Mouse (Mus musculus) heart, postnatal 4 days (tissue): ENCODE data around the gene Tmem132b. TPM values are rescaled to one million over a fixed set of nuclear protein-coding genes. Genes with fewer than 3 reads are reported as not detected.

ENCODE experiments used
- DNase-seq: peaks from one replicate; pipeline ENCODE4 v3.0.0; 2021
- total RNA-seq, 2 experiments: library from RNA; stranded (reverse); gene quantifications; 2 replicates each; pipeline ENCODE4 v1.2.3; 2021

Tmem132b gene
- total RNA-seq, 2 experiments from 2014 or later: 0.19 TPM; not detected in 1

DNA sequence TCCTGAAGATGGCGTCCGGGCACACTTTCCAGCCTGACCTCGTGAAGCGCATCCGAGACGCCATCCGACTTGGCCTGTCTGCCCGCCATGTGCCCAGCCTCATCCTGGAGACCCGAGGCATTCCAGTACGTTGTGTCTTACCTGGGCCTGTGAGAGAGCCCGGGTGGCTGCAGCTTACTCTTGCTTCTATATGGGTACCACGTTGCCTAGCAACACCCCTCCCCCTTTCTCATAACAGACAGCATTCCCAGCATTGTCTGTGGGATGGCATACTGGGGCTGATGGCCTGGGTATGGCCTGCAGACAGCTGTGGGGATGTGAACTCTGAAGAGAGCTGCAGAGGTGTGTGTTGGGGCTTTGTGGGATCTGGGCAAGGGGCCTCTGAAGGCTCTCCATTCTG lies 16.6 kb upstream of the Tmem132b start:
- no peak for DNase-seq

DNA sequence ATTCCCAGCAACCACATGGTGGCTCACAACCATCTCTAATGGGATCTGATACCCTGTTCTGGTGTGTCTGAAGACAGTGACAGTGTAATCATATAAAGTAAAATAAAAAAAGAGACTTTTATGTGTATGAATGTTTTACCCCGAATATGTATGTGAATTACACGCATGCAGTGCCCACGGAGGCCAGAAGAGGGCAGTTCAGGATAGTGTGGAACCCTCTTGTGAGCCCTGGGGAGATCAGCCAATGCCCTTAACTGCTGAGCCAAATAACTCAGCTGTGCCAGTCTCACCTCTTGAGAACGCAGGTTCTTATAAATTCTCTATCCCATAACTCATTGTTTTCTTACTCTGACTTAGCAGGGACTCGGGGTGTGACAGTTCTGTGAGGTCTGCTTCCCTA lies 12.9 kb upstream of the Tmem132b start:
- DNase-seq: peak; percentile 39

DNA sequence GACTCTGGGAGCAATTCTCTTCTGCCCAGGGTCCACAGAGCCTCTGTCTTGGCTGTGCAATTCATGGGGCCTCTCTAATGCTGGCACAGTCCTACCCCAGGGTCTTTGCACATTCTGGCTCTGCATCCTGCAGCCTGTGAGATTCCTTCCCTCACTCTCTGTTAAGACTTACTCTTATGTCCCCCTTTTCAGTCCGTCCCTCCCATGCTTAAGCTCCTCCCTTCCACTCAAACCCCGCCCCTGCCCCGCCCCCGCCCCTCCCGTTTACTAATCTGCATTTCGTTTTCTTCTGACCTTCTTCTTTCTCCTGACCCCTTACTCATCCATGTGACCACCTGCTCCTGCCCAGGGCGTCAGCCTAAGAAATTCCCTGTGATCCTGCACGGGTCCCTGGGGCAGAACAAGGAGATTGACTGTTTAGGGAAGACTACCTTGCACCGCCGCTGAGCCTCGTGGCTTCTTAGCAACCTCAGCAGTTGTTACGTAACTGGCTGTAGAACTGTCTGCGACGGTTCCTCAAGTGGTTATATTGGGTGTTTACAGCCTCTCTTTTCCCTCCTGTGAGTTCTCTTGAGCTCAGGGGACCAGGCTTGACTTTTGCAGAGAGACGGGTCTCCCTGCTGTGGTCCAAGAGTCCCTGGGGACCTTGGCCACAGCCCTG lies 10.5 kb upstream of the Tmem132b start:
- DNase-seq: no peak

DNA sequence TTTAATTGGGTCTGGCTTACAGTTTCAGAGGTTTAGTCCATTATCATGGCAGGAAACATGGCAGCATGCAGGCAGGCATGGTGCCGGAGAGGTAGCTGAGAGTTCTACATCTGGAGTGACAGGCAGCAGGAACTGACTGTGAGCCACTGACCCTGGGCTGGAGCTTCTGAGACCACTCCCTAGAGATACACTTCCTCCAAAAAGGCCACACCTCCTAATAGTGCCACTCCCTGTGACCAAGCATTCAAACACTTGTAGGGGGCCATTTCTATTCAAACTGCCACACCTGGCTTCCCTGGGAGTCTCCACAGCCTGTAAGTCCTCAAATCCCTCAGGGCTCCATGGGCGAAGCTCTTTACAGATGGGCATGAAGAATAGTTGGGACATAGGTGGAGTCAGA lies 8.2 kb upstream of the Tmem132b start:
- no peak for DNase-seq

DNA sequence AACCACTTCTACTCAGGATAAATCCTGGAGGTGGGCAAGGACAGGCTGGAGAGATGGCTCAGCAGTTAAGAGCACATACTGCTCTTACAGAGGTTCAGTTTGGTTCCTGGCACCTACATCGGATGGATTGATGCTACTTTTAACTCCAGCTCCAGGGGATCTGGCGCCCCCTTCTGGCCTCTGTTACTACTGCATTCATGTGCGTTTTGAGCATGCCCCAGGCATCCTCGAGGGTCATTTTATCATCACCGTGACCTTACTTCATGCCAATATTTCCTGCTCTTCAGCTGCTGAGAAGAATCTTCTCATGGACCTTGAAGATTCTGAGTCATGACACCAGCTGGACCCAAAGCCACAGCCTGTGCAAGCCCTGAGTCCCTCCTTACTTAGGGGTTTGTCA lies 6.1 kb upstream of the Tmem132b start:
- DNase-seq: no peak

DNA sequence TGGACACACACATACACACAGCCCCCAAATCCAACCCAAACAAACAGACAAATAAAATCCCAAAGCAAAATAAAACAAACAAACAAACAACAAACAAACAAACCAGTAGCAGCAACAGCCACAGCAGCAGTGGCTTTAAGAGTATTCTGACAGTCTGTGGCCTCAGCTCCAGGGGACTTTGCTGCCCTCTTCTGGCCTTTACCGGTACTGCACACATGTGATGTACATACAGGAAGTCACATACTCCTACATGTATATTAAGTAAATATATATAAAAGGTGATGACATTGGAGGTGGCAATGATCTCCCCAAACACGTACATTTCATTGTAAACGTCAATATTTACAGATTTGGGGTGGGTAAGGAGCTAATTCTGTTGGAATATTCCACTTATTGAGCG lies 5.1 kb upstream of the Tmem132b start:
- DNase-seq: peak; percentile 21

DNA sequence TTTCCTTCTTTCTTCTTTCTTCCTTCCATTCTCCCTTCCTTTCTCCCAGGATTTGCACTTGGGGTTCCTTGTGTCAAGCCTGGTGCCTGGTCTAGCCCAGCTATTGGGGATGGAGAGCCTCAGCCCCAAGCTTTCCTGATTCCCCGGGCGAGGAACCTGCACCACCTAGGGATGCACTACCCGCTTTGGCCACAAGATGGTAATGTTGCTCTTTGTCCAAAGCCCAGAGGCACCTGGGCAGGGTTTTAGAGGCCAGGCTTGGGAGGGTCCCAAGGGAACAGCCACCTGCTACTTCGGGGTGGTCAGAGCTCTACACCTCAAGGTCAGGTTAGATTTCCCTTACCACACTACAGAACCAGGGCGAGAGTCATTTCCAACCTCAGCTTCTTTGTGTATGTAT lies 2.5 kb upstream of the Tmem132b start:
- DNase-seq: peak; percentile 81

DNA sequence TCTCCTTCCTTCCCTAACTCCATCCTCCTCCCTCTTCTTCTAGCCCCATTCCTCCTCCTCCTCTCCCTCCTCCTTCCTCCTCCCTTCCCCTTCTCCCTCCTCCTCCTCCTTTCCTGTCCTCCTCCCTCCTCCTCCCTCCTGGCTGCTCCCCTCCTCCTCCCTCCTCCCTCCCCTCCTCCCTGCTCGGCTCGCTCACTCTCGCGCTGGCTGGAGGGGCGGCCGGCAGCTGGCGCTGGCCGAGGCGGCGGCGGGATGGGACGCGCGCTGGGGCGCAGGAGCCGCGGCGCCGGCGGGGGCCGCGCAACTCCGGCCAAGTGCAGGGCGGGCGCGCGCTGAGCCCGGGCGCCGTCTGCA lies 594 bp downstream of the Tmem132b start:
- DNase-seq: peak; percentile 25

DNA sequence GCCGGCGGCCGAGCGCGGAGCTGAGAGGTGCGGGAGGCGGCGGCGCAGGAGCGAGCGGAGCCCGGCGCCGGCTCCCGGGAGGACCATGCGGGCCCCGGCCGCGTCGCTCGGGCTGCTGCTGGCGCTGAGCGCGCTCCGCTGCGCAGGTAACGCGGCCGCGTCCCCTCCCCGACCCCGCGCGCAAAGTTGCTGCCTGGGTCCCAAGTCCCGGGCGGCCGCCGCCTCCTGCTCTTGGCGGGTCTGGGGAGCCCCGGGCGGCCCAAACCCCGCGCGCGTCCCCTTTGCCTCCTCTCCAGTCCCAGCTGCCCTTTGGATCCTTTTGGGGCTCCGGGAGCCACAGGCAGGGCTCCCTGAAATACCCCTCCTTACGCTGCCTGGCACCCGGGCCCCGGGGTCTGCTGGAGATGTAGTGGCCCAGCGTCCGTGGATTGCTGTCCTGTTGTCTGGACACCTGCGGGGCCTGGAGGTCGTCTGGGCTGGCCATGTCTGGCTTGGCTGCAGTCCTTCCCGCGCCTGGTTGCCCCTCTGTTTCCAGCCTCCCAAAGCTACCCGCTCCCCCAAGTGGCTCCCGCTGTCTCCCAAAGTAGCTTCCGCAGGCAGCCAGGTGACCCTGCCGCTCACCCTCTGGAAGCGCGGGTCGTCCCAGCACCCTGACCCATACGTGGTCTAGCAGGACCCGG lies 1.1 kb downstream of the Tmem132b start:
- no peak for DNase-seq

DNA sequence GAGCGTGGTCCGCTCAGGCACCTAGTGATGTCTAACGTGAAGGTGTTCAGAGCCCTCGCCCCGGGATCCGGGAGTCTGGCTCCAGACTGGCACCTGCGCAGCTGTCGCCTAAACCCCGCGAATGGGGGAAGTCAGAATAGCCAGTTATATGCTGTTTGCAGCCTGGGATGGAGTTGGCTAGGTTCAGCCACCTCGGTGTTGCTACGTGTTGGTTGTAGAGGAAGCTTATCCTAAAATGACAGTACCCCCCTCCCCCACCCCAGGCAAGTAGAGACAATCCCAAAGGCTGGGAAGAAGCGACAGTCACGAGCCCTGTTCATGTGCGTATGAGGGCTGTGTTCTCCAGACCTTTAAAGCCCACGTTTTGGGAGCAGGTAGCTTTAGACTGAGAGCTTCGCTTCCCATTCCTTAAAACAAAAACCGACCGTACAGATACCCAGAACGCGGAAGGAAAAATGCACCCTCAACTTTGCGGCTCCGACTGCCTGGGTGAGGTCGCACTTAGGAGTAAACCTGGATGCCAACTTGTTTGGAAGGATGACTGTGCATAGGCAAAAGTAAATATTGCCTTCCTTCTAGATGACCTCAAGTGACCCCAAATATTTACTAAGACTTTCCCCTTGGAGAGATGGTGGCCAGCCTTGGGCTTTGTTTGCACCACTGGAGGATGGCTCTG lies 1.8 kb downstream of the Tmem132b start:
- no peak for DNase-seq

DNA sequence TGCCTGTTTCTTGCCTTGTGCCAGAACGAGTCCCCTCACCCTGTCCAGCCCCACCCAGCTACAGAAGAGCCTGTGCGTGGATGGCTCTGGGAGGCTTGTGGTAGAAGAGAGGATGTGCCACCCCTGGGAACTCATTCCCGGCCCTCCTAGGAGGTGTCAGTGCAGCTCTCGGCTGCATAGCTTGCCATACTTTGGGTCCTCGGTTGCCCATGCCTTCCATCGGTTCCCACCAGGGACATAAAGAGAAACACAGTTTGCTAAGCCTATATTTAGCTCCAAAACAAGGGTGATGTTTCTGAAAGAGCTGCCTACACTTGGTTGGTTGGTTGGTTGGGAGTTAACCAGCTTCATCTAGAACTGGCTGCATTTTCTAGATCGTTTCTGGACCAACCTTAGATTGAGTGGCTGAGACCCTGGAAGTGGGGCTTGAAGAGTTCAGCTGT lies 2.6 kb downstream of the Tmem132b start:
- DNase-seq: no peak

DNA sequence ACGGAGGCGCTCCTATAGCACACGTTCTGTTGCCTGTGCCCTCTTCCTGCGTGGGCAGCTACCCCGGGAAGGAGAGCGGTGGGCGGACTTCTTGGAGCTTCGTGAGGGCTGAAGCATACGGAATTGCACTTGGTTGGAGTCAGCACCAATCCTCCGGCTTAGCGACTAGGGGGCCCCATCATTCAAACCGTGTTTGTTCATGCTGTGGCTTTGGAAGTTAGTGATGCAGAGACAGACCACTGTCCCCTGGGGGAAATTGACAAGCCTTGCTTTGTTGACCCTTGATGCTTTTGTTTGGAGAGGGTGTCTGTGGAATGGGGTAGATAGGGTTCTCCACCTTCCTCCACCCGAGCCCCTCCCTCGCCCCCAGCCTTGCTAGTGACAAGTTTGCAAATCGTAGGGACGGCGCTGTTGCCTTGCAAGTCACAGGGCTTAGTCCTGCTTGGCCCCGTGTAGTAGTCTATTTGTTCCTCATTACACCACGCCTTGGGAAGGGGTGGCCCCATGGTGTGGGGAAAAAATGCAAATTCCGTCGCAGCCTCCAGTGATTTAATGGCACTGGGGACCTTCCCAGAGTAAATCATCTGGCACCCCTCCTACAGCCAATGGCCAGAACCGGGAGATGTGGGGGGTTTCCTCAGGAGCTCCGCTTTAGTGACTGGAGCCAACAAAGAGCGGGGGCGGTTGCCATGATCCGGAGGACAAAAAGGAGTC lies 3.2 kb downstream of the Tmem132b start:
- no peak for DNase-seq

DNA sequence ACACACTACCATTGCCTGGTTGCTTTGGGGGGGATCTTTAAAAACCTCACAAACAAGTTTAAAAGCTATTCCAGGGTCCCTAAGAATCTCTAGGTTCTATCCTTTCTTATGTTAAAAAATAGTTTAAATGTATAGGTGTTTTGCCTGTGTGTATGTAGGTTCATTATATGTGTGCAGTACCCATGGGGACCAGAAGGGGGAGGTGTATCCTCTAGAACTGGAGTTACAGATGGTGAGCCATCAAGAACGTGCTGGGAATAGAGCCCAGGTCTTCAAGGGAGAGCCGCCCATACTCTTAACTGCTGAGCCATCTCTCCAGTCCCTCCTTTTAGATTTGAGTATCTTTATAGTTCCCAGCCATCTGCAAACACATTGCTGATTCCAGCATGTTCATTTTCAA lies 13.5 kb downstream of the Tmem132b start:
- no peak for DNase-seq

DNA sequence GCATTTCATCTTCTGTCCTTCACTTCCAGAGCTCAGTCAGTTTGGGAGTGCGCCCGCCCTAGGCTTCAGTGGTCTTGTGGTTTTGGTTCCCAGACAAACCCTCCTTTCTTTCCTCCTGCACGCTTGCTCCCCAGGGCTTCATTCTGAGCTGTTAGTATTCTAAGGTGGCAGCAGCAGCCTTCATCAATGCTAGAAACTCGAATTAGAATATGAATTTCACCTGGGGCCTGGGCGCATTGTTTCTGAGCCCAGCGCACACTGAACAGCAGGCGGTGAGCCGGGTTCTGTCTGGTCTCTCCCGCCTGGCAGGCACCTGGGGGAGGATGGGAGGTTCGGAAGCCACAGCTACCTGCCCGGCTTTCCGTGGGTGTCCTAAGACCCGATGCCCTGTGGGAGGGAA lies 14.7 kb downstream of the Tmem132b start:
- no peak for DNase-seq

DNA sequence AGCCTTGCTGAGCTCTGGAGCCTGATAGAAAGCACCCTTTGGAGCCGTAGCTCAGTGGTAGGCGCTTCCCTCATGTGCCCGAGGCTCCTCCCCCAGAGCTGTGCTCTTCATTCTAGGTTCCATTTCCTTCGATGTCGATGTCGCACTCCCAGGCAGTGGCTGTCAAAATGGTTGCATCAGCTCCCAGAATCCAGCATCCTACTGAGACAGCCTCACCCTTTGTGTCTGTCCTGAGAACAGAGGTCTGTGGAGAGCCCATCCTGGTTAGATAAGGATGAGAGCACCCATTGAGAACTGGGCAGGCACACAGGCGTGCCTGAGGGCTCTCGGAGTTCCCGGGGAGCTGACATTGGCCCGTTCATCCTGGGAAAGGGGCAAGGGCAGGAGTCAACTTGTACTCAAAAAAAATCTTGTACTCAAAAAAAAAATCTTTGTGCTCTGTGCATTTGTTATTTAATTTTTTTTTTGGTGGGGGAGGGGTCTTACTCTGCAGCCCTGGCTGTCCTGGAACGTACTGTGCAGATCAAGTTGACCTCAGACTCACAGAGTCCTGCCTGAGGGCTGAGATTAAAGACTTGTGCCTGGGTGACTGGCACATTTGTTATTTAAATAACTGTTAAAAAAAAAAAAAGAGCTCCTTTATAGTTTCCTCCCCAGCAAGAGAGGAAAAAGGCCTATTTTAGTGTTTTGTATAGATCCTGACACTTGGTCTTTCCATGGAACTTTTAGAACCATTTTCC lies 18.3 kb downstream of the Tmem132b start:
- no peak for DNase-seq

DNA sequence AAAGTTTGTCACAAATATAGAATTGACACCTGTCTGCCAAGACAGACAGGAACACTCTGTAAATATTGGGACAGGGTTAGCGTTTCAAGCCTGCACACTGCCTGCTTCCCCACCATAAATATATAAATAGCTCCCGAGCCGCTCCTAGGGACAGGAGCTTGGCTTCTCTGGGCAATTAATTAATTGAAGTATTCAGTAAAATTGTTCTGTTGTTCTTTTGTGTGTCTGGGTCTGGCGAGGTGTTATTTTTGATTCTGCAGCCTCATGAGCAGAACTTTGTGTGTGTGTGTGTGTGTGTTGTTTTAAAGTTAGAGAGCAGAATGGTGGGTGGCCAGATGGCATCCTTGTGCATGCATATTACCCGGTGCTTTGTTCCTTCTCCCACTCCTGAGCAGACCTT lies 24.2 kb downstream of the Tmem132b start:
- no peak for DNase-seq

DNA sequence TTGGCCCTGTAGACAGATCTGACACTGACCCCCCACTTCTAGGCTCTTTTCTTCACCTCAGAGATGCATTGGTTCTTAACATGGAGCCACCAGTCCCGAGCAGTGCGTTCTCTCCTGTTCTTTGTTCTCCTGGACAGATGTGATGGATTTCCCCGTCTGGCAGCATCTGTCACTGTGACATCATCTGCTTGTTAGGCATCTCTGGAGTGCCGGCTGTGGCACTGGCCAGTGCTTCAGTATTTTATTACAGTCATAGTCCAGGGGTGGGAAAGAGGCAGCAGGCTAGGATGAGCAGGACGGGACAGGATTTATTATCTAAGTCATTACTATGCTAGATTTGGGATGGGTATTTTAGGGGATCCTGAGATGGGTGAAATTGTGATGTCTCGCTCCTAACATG lies 31.9 kb downstream of the Tmem132b start:
- DNase-seq: no peak

DNA sequence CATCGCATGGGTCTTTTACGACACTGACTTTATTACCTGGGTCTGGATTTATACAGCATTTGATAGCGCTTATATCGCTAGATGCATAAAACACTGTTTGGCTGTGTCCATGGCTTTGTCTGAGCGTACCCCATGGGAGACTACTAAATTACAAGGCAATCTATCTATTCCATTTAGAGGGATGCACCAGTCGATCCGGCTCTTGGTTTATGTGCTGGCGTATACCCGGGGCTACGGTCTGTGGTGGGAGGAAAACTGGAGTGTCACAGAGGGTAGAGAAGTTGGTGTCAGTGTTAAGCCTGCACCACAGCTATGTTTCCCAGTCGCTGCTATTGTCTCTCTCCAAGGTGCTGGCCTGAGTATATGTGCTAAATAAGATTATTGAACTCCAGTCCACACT lies 34.2 kb downstream of the Tmem132b start:
- DNase-seq: no peak

DNA sequence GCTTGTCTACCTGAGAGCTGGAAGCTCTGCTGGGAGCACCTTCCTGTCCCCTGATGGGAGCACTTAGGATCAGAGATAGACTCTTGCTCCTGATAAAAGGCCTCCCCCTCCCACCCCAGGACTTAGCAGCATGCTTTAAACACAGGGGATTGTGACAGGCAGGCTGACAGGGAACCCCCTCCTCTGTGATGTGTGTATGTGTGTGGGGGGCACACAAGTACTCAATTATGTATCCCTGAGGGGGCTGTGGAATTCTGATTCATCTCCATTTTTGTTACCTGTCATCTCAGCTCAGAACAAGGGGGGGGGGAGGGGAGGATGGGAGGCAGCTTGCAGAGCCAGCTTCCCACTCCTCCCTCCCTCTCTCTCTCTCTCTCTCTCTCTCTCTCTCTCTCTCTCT lies 36.9 kb downstream of the Tmem132b start:
- DNase-seq: no peak

DNA sequence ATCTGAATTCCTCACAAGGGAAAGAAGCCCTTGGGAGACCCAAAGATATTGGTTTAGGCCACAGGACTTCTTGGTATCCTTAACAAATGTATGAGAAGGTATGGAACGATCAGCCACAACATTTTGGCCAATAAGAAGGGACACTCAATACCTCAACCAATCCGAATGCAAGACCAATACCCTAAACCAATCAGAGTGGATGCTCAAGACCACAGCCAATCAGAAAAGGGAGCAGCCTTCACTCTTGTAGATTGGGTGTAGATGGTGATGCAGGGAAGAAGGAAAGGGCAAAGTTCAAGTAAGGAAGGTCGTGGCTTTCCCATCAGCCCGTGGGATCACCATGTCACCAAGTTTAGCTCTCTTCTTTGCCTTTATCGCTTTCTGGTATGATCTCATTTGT lies 40.4 kb downstream of the Tmem132b start:
- DNase-seq: no peak

DNA sequence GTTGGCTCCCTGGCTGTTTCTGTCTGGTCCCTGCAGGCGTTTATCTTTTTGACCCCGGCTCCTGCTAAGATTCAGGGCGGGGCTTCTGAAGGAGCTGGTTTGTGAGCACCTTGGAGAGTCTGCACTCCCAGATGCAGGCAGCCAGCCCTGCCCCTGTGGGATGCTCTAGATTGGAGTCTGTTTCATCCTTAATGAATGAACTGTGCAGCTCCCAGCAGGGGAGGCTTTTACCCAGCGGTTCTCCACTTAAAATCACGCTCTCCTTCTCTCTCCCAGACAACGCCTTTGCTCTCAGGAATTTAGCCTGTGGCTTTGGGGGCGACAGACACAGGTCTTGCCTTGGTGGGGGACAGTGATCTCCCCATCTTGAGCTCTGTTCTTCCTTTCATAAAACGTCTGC lies 43.3 kb downstream of the Tmem132b start:
- DNase-seq: no peak

DNA sequence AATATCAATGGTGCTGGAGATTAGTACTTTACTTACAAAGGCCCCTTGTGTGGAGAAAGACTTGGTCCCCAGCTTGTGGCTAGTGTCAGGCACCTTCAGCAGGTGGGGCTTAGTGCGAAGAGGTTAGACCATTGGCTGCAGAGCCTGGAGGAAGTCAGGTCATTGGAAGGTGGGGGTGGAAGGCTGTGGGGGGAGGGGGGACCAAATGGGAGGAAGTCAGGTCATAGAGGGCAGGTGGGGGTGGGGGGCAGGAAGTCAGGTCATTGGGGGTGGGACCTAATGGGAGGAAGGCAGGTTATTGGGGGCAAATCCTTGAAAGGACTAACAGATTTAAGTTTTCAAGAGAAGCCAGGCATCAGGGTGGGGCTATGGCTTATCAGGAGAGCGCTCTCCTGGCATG lies 44.3 kb downstream of the Tmem132b start:
- DNase-seq: no peak

DNA sequence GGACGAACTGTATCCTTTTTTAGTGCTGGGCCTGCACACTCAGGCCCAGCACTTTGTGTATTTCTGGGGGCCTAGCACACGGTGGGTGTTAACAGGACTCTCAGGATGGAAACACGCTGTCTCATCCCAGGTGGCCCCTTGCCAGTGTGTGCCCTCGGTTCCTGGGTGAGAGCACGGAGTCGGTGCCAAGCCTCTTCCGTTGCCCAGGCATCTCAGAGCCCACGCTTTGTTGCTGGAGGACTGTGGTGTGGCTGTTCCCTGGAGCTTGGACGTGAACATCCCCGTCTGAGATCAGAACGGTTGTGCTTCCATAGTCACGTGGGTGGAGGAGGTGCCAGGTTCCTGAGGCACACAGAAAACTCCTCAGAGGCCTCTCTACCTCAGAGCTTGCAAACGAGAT lies 47.1 kb downstream of the Tmem132b start:
- no peak for DNase-seq
